Mouse (Mus musculus): ENCODE data around the gene Arrdc4. TPM values are rescaled to one million over a fixed set of nuclear protein-coding genes. Genes with fewer than 3 reads are reported as not detected.

Gene Arrdc4
- polyA plus RNA-seq, 1 experiment = 0.01 TPM

DNA sequence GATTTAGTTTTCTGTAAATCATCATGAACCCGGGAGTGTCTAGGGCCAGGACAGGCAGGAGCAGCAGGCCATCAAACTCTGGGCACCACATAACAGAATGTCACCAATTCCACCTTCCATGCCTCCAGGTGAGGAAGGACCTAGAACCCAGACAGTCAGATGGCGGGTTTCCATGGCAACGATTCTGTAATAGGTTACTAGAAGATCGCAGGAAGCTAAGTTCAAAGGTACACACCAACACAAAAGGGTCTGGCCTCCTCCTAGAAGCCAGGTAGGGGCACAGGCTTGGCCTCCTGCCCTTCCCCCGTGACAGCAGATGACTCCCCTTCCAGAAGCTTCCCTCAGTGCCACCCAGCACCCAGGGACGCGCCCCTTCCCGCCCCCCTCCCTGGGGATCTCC is 680 bp downstream of the Arrdc4 start:
- H3ac ChIP-seq (ENCODE audit: control insufficient read depth, insufficient read length) = no peak overlapping the region
- no peak overlapping the region for H3K4me3 ChIP-seq
- H3K4me2 ChIP-seq (ENCODE audit: low read depth) = no peak overlapping the region
- no peaks in the 10 kb centered on the region for H3K27me3 ChIP-seq (ENCODE audit: control insufficient read depth, insufficient read depth, insufficient read length)
- H3K79me2 ChIP-seq (ENCODE audit: control insufficient read depth, insufficient read depth) = no peaks in the 10 kb centered on the region
- TF ChIP-seq MAX (IDR thresholded peaks at IDR 0.05; ENCODE audit: low read depth) = no peak
- no peak for TF ChIP-seq REST (IDR thresholded peaks at IDR 0.05; ENCODE audit: insufficient read depth, insufficient read length)
- TF ChIP-seq POLR2AphosphoS2 (IDR thresholded peaks at IDR 0.05; ENCODE audit: insufficient read length, low read depth) = no peak
- no peak for TF ChIP-seq MYOG (IDR thresholded peaks at IDR 0.05; ENCODE audit: control insufficient read depth in 1 of 3, insufficient read depth in 1 of 3, insufficient read length in 2 of 3, low read depth in 2 of 3)
- TF ChIP-seq TCF3 (IDR thresholded peaks at IDR 0.05; ENCODE audit: insufficient read length, low read depth) = no peak
- no peak for TF ChIP-seq USF1 (IDR thresholded peaks at IDR 0.05; ENCODE audit: low read depth)
- TF ChIP-seq POLR2A (IDR thresholded peaks at IDR 0.05; ENCODE audit: insufficient read length, low read depth) = no peak
- no peaks in the 10 kb centered on the region for H3K36me3 ChIP-seq (ENCODE audit: control insufficient read depth, insufficient read depth)

DNA sequence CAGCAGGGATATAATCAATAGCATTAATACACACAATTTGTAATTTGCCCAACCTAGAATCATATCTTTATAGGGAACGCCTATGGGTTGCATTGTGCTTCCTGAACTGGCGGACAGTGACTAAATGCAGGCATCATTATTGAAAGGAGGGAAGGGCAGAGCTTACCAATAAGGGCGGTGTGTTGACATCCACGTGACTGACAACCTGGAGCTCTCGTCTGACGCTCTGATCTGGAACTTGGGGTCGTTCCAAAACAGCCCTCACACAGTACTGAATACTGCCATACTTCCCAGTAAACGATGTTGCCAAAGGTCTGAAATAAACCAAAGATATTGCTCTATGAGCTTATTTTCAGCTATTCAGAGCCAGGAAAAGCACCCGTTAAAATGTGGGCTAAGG is 4.4 kb downstream of the Arrdc4 start:
- no peaks in the 10 kb centered on the region for H3K27me3 ChIP-seq (ENCODE audit: control insufficient read depth, insufficient read depth, insufficient read length)
- H3K4me3 ChIP-seq = no peak overlapping the region
- no peak overlapping the region for H3K4me2 ChIP-seq (ENCODE audit: low read depth)
- no peaks in the 10 kb centered on the region for H3K36me3 ChIP-seq (ENCODE audit: control insufficient read depth, insufficient read depth)
- H3ac ChIP-seq (ENCODE audit: control insufficient read depth, insufficient read length) = no peak overlapping the region
- TF ChIP-seq TCF12 (IDR thresholded peaks at IDR 0.05; ENCODE audit: insufficient read depth, poor library complexity, severe bottlenecking) (no peak), USF1 (IDR thresholded peaks at IDR 0.05; ENCODE audit: low read depth) (no peak), POLR2A (IDR thresholded peaks at IDR 0.05; ENCODE audit: insufficient read length, low read depth) (no peak), MYOD1 (IDR thresholded peaks at IDR 0.05; ENCODE audit: control insufficient read depth in 1 of 3, insufficient read length in 2 of 3, low read depth in 2 of 3) (no peak)
- no peaks in the 10 kb centered on the region for H3K79me2 ChIP-seq (ENCODE audit: control insufficient read depth, insufficient read depth)

DNA sequence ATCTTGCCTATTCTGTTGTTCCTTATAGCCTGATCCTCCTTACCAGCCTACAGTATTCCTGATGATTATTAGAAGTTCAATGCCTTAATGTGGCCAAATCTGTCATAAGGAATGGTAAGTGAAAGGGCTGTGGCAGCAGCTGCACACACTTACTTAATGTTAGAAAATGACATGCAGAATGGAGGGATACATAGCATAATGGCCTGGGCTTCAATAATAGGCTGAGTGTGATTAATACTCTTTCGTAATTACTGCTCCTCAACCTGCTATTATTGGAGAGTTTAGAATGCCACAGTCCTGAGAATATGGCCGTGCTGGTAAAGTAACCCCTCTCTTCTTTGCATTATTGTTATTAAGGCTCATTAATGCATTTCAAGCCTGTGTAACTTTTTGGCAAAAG is 4.8 kb downstream of the Arrdc4 start:
- Histone ChIP-seq H3K79me2 (ENCODE audit: control insufficient read depth, insufficient read depth) (no peaks in the 10 kb centered on the region), H3K4me3 (no peak overlapping the region), H3K27me3 (ENCODE audit: control insufficient read depth, insufficient read depth, insufficient read length) (no peaks in the 10 kb centered on the region), H3K36me3 (ENCODE audit: control insufficient read depth, insufficient read depth) (no peaks in the 10 kb centered on the region), H3ac (ENCODE audit: control insufficient read depth, insufficient read length) (no peak overlapping the region), H3K4me2 (ENCODE audit: low read depth) (no peak overlapping the region)
- TF ChIP-seq REST (IDR thresholded peaks at IDR 0.05; ENCODE audit: insufficient read depth, insufficient read length) (no peak), POLR2AphosphoS2 (IDR thresholded peaks at IDR 0.05; ENCODE audit: insufficient read length, low read depth) (no peak), MYOD1 (IDR thresholded peaks at IDR 0.05; ENCODE audit: control insufficient read depth in 1 of 3, insufficient read length in 2 of 3, low read depth in 2 of 3) (no peak), CEBPB (IDR thresholded peaks at IDR 0.05; ENCODE audit: insufficient read depth, poor library complexity, severe bottlenecking) (no peak), E2F4 (IDR thresholded peaks at IDR 0.05; ENCODE audit: insufficient read depth) (no peak), TCF3 (IDR thresholded peaks at IDR 0.05; ENCODE audit: insufficient read length, low read depth) (no peak), SRF (IDR thresholded peaks at IDR 0.05; ENCODE audit: control insufficient read depth, insufficient read length, low read depth) (no peak), TCF12 (IDR thresholded peaks at IDR 0.05; ENCODE audit: insufficient read depth, poor library complexity, severe bottlenecking) (no peak), MYOG (IDR thresholded peaks at IDR 0.05; ENCODE audit: control insufficient read depth in 1 of 3, insufficient read depth in 1 of 3, insufficient read length in 2 of 3, low read depth in 2 of 3) (no peak), POLR2A (IDR thresholded peaks at IDR 0.05; ENCODE audit: insufficient read length, low read depth) (no peak), MAX (IDR thresholded peaks at IDR 0.05; ENCODE audit: low read depth) (no peak), USF1 (IDR thresholded peaks at IDR 0.05; ENCODE audit: low read depth) (no peak)

DNA sequence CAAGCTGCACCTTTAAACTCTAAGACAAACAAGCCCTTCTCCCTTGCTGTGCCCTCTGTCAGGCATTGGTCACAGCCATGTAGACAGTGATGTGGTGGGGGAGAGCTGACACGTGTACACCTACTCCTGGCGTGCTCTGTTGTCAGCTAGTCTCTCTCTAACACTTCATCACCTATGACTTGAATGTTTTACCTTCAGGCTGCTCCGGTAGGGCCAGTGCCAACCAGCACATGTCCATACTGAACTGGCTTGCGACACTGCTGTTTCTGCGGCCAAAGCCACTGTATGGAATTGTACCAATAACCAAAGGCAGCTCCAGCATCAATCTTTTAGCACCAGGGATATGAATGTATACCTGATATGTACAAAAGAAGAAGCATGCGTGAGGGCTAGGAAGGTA is 8.3 kb downstream of the Arrdc4 start:
- H3K4me2 ChIP-seq (ENCODE audit: low read depth) = no peak overlapping the region
- no peaks in the 10 kb centered on the region for H3K27me3 ChIP-seq (ENCODE audit: control insufficient read depth, insufficient read depth, insufficient read length)
- no peaks in the 10 kb centered on the region for H3K79me2 ChIP-seq (ENCODE audit: control insufficient read depth, insufficient read depth)
- H3K4me3 ChIP-seq = no peak overlapping the region
- no peak overlapping the region for H3ac ChIP-seq (ENCODE audit: control insufficient read depth, insufficient read length)
- no peaks in the 10 kb centered on the region for H3K36me3 ChIP-seq (ENCODE audit: control insufficient read depth, insufficient read depth)
- no peak for TF ChIP-seq SRF (IDR thresholded peaks at IDR 0.05; ENCODE audit: control insufficient read depth, insufficient read length, low read depth)
- no peak for TF ChIP-seq TCF3 (IDR thresholded peaks at IDR 0.05; ENCODE audit: insufficient read length, low read depth)
- TF ChIP-seq POLR2A (IDR thresholded peaks at IDR 0.05; ENCODE audit: insufficient read length, low read depth) = no peak
- TF ChIP-seq REST (IDR thresholded peaks at IDR 0.05; ENCODE audit: insufficient read depth, insufficient read length) = no peak
- TF ChIP-seq MYOG (IDR thresholded peaks at IDR 0.05; ENCODE audit: control insufficient read depth in 1 of 3, insufficient read depth in 1 of 3, insufficient read length in 2 of 3, low read depth in 2 of 3) = no peak

GRCm38 (mm10) chr7:68738676-68739399 is 10.2 kb downstream of the Arrdc4 start:
- no peak for TF ChIP-seq MAX (IDR thresholded peaks at IDR 0.05; ENCODE audit: low read depth)
- no peak for TF ChIP-seq REST (IDR thresholded peaks at IDR 0.05; ENCODE audit: insufficient read depth, insufficient read length)
- no peak for TF ChIP-seq CEBPB (IDR thresholded peaks at IDR 0.05; ENCODE audit: insufficient read depth, poor library complexity, severe bottlenecking)
- TF ChIP-seq MYOD1 (IDR thresholded peaks at IDR 0.05; ENCODE audit: control insufficient read depth in 1 of 3, insufficient read length in 2 of 3, low read depth in 2 of 3) = no peak
- TF ChIP-seq USF1 (IDR thresholded peaks at IDR 0.05; ENCODE audit: low read depth) = no peak
- no peak for TF ChIP-seq MYOG (IDR thresholded peaks at IDR 0.05; ENCODE audit: control insufficient read depth in 1 of 3, insufficient read depth in 1 of 3, insufficient read length in 2 of 3, low read depth in 2 of 3)
- no peak for TF ChIP-seq E2F4 (IDR thresholded peaks at IDR 0.05; ENCODE audit: insufficient read depth)
- TF ChIP-seq POLR2AphosphoS2 (IDR thresholded peaks at IDR 0.05; ENCODE audit: insufficient read length, low read depth) = no peak
- H3ac ChIP-seq (ENCODE audit: control insufficient read depth, insufficient read length) = no peak overlapping the region
- no peaks in the 10 kb centered on the region for H3K27me3 ChIP-seq (ENCODE audit: control insufficient read depth, insufficient read depth, insufficient read length)
- H3K36me3 ChIP-seq (ENCODE audit: control insufficient read depth, insufficient read depth) = no peaks in the 10 kb centered on the region
- no peak overlapping the region for H3K4me2 ChIP-seq (ENCODE audit: low read depth)
- H3K4me3 ChIP-seq = no peak overlapping the region
- no peaks in the 10 kb centered on the region for H3K79me2 ChIP-seq (ENCODE audit: control insufficient read depth, insufficient read depth)

Measured in myocyte (in vitro differentiated cells).